Mouse (Mus musculus) ES-CJ7 (cell line): ENCODE data around the gene Rnf220.
A peak's percentile ranks its signal among the peaks of the same experiment; 100 is the strongest.

Experiments used
- DNase-seq: peaks from one replicate; pipeline ENCODE4 v3.0.0; 2011; ENCODE audit warnings: low read depth, low spot score

Gene Rnf220

DNA sequence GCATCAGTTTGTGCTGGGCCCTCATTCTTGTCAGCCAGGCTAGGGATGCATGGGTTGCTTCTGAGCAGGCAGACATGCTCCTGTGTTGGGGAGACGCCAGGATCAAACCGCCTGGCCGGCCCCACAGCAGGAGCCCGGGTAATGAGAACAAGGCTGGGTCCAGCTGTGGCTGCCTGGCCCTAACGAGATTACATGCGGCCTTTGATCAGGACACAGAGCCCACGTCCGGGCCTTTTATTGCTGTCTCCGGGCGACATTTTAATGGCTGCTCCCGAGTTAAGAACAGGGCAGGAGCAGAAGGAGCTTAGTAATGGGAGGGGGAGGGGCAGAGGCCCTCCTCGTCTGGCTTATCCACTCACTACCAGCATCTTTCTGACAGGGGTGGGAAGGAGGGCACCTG is 224.4 kb downstream of the Rnf220 start:
- DNase-seq: no peak

DNA sequence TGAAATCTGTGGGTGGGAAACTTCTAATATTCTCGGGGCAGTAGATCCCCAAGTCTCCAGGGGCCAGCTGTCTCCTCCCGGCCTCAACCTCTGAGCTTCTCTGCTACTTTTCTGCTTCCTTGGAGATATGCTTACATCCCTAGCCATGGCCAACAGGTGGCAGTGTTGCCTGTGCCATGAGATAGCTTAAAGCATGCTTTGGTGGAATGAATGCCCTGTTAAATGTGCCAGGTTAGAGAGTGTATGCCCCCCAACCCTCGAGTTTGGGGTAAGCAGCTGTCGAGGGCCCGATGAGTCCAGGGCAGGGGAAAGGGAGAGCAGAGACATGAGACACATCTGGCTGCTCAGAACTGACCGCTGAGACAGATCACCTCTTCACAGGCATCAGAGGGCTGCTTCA is 226.6 kb downstream of the Rnf220 start:
- DNase-seq: peak; percentile 85

DNA sequence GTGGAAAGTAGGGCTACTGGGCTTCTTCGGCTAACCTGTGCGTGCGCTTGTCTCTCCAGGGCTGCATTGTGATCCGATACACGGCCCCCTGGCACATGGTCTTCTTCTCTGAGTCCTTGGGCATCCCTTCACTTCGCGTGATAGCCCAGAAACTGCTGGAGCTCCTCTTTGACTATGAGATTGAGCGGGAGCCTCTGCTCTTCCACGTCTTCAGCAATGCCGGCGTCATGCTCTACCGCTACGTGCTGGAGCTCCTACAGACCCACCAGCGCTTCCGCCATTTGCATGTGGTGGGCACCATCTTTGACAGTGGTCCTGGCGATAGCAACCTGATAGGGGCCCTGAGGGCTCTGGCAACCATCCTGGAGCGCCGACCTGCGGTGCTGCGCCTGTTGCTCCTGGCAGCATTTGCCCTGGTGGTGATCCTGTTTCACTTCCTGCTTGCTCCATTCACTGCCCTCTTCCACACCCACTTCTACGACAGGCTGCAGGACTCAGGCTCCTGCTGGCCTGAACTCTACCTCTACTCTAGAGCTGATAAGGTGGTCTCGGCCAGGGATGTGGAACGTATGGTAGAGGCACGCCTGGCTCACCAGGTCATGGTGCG is 228.9 kb downstream of the Rnf220 start:
- DNase-seq: peak; percentile 39

DNA sequence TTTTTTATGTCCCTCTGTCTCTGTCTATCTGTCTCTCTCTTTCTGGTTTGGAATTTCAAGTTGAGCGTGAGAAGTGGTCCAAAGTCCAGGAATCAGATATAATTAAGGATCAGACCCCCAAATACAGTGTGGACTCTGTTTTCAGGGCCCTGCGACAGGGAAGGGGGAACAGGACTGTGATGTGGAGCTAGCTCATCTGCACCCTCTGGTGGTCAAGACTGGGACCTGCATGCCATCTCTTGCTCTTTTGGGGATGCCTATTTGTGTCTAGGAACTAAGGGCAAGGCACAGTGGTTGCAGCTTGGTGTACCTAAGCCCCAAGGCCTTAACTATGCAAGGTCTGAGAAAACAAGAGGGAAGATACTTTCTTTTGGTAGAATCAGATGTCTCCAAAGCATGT is 229.6 kb downstream of the Rnf220 start:
- DNase-seq: peak; percentile 86

DNA sequence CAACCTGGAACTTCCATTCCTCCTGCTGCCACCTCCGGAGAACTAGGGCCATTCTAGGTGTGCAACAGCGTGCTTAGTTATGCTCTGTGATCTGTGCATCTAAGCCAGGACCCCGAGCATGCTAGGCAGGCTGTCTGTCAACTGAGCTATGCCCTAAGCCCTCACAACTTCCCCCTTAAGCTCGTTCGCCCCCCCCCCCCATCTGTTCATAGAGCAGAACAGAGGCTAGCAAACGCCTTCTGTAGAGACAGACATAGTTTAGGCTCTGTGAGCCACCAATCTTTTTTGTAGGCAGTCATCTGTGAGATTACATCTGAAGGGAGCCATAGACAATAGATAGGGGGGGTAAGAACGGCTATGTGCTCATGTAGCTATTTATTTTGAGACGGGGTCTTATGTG is 233.9 kb downstream of the Rnf220 start:
- no peak for DNase-seq

DNA sequence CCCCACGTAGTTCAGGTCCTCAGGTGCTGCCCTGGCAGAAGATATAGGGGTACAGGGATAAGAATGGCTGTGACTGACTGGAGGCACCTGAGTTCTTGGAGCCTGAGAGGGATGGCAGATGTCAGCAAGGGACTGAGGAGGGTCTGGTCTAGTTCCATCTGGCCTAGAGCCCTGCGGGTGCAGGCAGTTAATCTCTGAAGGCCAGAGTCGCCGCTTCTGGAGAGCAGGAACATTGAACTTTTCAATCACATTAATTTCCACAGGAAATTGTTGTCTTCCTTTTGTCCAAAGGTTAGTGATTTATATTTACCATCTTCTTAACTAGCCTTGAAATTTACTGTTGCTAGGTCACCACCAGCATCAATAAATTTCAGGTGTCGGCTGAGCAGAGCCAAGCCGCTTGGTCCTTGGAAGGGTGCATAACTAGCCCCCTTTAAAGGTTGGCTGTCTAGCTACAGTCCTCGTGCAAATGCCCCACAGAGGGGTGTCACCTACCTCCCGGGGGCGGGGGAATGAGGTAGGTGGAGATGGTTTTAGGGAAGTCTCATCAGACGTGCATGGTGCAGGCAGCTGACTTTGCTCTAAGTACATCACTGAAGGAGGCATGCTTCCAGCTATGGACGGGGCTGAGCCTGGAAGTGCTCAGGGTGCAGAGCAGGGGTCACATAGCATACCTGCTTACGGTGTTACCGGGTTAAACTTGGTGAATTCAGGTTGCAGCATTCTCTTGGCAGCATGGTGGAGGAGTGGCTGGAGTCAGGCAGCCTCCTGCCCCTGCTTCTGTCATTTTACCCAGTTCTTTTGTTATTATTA is 234.5 kb downstream of the Rnf220 start:
- DNase-seq: no peak

DNA sequence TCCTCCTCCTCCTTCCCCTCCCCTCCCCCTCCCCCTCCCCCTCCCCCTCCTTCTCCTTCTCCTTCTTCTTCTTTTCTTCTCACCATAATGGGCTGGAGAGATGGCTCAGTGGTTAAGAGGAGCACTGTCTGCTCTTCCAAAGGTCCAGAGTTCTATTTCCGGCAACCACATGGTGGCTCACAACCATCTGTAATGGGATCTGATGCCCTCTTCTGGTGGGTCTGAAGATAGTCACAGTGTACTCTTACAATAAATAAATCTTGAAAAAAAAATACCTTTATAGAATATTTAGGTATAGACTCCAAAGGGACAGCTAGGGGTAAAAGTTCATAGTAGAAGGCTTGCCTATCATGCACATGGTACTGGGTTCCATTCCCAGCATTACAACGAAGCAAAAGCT is 235.6 kb downstream of the Rnf220 start:
- DNase-seq: peak; percentile 49

DNA sequence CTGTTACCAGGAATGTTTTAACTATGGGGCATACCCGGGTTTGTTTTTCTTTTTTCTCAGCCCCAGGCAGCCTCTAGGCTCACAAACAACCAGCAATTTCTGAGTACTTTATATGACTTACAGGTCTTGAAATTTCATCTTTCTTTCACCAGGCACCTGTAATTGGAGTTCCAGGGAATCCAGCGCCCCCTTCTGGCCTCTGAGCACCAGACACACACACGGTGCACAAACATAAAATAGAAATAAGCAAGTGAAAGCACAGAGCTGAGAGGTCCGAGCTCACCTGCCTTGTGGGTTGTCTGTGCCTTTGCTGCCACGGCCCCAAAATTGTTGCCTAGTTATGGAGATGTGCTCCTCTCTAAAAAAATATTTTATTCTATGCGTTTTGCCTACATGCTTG is 236.9 kb downstream of the Rnf220 start:
- DNase-seq: peak; percentile 54

DNA sequence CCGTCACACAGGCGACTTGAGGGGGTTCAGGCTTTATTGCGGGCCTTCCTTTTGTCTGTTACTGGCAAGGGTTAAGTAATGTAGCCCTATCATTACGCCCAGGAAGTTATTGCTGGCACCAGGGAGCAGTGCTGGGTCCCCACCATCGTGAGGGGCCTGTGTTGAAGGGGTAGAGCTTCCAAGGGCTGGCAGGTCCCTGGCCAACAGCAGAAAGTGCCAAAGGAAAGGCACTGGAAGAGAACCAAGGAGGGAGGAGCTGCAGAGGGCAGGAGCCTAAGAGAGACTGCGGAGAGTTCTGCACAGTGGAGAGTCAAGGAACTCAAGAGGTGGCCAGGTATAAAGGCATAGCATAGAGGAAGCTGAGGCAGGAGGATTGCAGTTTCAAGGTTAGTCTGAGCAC is 242.2 kb downstream of the Rnf220 start:
- no peak for DNase-seq

DNA sequence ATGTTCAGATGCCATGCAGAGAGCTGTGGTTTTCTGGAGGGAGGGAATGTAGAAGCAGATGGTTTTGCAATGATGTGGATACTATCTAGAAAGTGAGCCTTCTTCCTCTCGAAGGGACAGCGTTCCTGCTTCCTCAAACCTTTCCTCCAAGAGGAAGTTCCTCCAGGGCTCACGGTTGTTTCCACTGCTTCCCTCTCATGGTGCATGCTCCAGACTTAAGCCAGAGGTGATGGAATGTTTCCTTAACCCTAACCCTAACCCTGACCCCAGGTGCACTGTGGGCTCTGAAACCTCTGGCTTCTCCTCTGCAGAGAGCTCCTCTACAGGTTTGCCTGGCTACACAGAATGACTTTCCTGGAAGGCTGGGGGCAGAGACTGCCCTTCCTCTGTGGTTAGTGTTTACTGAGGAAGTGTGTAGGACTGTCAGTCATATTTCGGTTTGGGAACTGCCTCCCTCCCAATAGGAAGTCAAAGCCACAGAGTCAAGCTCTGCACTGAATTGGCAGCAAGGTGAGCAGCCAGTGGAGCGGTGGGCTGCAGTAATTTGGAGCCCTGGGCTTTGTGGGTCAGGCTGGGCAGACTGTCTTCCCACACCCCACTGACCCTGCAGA is 242.7 kb downstream of the Rnf220 start:
- DNase-seq: no peak

DNA sequence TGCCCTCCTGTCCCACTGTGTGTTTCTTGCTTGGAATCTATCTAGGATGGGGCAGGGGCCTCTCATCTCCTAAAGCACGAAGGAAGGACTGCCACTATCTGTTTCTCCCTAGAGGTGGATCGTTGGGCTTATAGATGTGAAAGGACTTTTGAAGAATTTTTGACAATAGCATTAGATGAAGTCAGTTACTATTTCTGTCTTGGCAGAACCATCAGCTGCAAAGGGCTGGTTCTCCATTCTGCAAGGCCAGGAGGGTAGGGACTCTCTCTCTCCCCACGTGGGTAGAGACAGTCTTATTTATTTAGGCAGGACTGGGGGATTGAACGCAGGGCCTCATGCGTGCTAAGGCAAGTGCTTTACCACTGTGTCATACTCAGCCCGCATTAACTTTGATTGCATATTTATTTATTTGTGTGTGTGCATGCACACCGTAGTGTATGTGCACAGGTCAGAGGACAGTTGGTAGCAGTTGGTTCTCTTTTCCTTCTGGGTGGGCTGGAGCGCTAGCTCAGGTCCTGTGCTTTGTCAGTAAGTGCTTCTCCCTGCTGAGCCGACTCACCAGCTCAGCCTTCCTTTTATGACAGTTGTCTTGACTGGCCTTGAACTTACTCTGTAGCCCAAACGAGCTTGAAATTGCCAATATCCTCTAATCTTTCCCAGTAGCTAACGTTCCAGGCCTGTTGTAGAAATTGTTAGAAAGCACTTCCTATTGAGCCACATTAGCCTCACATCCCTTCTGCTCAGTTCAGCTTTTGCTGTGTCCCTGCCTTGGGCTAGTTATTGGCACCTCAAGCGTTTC is 243.4 kb downstream of the Rnf220 start:
- no peak for DNase-seq

DNA sequence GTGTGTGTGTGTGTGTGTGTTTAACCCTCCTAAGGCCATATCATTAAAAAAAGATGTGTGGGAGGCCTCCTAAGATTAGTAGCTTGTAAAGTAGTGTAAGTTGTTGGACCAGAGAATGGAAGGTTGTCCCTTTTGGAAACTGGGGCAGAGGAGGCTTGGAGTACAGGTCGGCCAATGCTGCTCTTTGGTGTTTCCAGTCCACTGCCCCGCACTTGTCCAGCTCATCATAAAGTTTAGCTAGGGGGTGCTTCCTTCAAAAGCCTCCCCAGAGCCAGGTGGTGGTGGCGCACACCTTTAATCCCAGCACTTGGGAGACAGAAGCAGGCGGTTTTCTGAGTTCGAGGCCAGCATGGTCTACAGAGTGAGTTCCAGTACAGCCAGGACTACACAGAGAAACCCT is 244.1 kb downstream of the Rnf220 start:
- no peak for DNase-seq

DNA sequence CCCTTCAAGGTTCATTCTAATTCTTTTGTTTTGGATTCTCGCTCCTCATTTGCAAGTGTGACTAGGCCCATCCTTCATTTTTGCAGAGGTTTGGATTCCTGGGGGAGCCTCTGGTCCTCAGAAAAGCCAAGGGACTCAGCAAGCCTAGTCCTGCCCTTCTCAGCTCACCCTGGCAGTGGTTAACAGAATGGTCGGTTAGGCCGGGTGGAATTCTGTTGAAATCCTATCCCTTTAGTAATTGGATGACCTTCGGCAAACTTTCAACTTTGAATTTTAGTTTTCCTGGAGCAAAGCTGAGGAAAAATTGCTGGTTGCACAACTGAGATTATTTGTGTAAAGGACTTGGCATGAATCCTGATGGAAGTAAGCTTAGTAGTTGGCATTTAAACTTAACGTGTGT is 244.5 kb downstream of the Rnf220 start:
- no peak for DNase-seq

DNA sequence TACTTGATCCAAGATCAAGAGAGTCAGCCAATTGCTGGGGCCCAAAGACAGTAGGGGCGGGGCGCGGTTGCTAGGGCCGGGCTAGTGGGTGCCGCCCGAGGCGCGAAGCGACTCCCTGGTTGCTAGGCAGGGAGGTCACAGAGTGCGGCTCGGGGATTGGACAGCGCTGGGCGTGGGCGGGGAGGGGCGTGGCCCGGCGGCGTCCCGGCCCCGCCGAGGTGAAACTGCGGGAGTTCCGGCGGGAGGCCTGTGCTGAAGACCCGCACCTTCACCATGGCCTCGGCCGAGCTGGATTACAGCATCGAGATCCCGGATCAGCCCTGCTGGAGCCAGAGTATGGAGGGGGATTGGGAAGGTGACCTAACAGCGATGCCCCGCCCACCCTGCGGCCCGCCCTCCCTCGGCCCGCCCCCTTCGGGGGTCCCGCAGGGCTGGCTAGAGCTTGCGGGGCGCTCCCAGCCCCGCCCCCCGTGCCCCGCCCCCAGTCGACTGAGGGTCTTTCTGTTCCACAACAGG is 245.0 kb downstream of the Rnf220 start, which contains the start of the genes Tmem53 and Armh1:
Gene Tmem53, plus strand, starts transcription at position 151 of the 516 bp plus-strand sequence.
Gene Armh1, minus strand, starts transcription at position 325 of the 516 bp plus-strand sequence.
- peak; percentile 97 for DNase-seq

DNA sequence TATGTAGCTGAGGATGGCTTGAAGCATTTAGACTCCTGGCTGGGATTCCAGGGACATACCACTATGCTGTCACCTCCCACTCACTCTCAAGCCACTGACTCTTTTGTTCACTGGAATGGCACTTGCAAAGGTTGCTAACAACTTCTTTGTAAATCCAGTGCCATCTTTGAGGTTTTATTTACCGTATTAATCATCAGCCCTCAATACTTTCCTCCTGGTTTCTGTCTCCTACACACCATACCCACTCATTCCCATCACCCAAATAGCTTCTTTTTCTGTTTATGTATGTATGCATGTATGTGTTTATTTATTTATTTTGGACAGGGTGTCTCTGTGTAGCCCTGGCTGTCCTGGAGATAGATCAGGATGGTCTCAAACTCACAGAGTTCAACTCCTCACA is 245.9 kb downstream of the Rnf220 start:
- no peak for DNase-seq

DNA sequence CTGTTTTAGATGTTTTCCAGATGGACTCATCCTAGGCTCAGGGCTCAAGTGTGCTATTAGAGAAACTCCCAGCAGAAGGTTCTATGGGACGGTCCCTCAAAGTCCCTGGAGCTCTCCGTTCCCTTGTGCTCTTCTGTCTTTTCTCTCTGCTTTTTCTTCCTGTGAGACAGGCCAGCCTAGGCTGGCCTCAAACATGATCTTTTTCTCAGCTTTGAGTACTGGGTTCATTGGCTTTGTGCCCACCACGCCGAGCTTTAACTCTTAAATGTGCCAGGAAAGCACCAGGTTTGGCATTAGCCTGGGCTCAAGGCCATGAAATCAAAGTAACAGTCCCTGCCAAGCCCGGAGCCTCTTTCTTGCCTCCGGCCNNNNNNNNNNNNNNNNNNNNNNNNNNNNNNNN is 256.0 kb downstream of the Rnf220 start:
- DNase-seq: no peak

DNA sequence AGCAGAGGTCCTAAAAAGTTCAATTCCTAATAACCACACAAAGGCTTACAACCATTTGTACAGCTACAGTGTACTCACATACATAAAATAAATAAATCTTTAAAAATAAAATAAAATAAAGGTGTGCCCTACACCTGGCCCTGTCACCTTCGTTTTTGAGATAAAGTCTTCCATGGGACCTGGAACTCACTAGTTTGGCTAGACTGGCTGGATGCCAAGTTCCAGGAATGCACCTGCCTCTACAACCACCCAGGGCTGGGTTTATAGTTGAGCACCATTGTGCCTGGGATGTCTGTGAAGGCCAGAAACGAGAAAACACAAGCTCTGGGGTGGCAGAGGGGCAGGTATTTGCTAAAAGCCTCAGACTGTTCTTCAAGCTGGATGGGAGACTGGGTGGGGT is 257.7 kb downstream of the Rnf220 start:
- no peak for DNase-seq

DNA sequence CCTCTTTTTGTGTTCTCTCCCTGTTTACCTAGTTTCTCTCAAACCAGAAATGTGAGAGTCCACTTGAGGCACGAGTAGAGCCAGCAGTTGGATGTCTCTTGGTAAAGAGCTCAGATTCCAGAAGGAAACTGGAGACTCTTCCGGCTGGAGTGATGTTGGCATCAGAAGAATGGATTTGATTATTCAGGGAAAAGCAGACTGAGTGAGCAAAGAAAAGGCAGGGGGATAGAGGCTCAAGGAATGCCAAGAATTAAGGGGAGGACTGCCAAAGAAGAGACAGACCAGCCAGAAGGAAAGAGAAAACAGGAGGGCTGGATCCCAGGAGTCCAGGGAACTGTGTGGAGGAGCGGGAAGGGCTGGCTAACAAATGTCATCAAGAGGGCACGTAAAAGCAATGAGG is 261.0 kb downstream of the Rnf220 start:
- no peak for DNase-seq

DNA sequence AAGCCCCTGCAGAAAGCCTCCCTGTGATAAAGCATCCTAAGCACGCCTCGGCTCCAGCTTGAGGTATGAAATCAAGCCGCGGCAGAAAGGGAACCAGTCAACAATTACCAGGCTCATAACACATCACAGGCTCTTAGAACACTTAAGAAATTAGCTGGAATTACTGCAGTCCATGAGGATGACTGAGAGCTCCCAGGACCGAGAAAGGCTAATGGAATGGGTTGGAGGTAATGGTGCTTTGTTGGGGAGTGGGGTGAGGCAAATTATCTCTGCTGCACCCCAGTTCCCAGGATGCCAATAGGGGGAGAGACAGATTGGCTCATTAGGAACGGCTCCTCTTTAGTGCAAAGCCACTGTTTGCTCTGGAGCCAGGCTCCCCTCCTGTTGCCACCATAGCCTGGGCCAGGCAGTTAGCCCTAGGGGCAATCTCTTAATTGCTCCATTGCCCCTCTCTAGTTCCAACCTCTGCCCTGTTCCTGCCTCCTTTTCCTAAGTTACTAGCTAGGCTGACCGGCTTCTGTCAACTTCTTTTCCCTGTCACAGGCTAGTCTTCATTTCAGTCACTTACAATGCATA is 262.6 kb downstream of the Rnf220 start:
- no peak for DNase-seq

DNA sequence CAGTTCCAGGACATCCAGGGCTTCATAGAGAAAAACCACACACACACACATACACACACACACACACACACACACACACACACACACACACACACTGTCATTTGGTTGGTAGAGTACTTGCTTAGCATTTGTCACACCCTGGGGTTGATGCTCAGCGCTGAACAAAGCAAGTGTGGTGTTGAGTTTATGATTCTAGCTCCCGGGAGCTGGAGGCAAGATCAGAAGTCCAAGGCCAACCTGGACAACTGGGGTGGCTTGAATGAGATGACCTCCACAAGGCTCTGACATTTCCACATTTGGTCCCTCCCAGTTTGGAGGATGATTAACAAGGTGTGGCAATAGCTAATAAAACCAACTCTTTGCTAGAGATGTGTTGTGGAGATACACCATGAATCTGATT is 265.6 kb downstream of the Rnf220 start:
- no peak for DNase-seq

DNA sequence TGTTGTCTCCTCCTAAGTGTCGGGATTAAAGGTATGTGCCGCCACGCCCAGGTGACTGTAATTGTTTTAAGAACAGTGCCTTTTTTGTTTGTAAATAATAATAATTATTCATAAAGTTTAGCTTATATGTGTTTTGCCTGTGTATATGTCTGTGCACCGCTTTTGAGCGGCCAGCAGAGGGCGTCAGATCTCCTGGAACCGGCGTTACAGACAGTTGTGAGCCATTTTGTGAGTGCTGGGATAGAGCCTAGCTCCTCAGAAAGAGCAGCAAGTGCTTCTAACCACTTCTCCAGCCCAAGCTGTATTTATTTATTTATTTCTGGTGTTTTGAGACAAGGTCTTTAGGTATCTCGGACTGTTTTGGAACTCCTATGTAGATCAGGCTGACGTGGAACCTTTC is 266.5 kb downstream of the Rnf220 start:
- peak; percentile 76 for DNase-seq
